Mouse (Mus musculus): Measurements from ENCODE around the gene Sat2. TPM values are rescaled to one million over a fixed set of nuclear protein-coding genes. Genes with fewer than 3 reads are reported as not detected.
A peak's percentile ranks its signal among the peaks of the same experiment; 100 is the strongest.

Gene Sat2
- polyA plus RNA-seq (2012; ENCODE audit: insufficient read depth, insufficient read length, low replicate concordance, missing spikeins) = not detected in 2 replicates

DNA sequence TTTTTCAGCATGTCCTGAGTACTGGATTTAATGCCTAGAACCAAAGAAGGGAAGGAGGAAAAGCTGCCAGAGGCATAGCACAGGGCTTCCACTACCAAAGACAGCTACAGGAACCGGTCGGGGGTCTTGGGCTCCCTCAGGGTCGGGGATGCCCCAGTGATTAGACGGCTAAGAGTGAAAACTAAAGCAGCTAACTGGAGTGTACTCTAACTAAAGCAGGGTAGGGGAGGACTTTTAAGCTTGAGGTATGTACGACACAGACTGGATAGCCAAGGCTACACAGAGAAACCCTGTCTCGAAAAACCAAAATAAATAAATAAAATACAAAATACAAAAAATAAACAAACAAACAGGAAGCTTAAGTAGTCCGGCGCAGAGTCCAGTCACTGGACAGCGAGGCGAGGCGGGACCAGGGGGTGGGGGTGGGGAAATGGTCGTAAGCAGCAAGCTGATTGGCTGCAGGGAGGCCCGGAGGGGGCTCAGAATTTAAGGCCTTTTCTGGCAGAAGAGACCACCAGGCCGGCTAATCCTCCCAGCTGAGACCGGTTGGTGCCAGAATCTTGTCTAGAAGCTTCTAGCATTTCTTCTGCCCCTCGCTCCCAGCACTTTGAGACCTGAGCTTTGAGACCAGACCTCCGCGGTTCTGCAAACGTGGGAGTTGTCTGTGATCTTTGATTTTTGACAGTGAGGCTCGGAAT, at the start of gene Sat2:
Gene Sat2 (plus strand): TSS at position 454 of the 698 bp plus-strand sequence.
- WGBS = 2% methylated on average over 20 of the region's 20 CpGs
- H3K4me3 ChIP-seq (ENCODE audit: insufficient read depth, low read depth, low read length) = peak within 1 kb of the TSS; percentile 71
- H3K27ac ChIP-seq (ENCODE audit: insufficient read depth, low read depth, low read length) = peak within 1 kb of the TSS; percentile 52; the same call in 1 of the 2 replicates
- TF ChIP-seq CTCF (IDR thresholded peaks at IDR 0.05; ENCODE audit: insufficient read depth, low read depth, low read length) = no peak
- TF ChIP-seq POLR2A (IDR thresholded peaks at IDR 0.05; ENCODE audit: insufficient read depth, low read depth, low read length) = no peak
- H3K4me1 ChIP-seq (ENCODE audit: control insufficient read depth, insufficient read depth, low read length) = peaks cover 8% of the 10 kb centered on the region; the same call in 1 of the 2 replicates

DNA sequence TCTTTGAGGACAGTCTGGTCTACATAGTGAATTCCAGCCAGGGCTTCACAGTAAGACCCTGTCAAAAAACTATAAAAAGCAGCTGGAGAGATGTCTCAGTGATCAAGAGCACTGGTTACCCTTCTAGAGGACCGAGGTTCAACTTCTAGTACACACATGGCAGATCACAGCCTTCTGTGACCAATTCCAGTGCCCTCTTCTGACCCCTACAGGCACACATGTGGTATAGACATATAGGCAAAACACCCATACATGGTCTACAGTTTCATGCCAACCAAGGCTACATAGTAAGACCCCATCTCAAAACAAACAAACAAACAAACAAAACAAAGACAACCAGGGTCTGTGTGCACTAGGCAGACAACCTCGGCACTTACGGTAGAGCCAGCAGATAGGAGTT, 46.6 kb upstream of the Sat2 start:
- Histone ChIP-seq H3K4me3 (ENCODE audit: insufficient read depth, low read depth, low read length) (no peak overlapping the region), H3K4me1 (ENCODE audit: control insufficient read depth, insufficient read depth, low read length) (peaks cover 15% of the 10 kb centered on the region), H3K27ac (ENCODE audit: insufficient read depth, low read depth, low read length) (no peak overlapping the region)
- TF ChIP-seq POLR2A (IDR thresholded peaks at IDR 0.05; ENCODE audit: insufficient read depth, low read depth, low read length) = no peak
- no peak for TF ChIP-seq CTCF (IDR thresholded peaks at IDR 0.05; ENCODE audit: insufficient read depth, low read depth, low read length)
- 56% methylated on average over 3 of the region's 3 CpGs for WGBS

DNA sequence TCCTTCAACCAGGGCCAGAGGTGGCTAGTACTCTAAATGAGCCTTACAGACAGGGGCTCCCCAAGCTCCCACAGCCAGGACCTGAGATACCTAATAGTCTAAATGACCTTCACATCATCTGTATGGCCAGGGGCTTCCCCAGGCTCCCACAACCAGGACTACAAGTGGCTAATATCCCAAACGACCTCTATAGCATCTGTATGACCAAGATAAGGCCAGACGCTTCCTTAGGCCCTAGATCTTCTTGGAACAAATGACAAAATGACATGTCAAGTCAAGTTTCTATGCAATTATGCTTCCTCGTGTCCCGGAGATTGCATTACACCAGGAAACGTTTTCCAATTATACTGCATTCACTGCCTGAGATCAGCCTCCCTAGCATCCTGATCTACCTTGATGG, 45.5 kb upstream of the Sat2 start:
- 69% methylated on average over 5 of the region's 5 CpGs for WGBS
- Histone ChIP-seq H3K4me3 (ENCODE audit: insufficient read depth, low read depth, low read length) (no peak overlapping the region), H3K4me1 (ENCODE audit: control insufficient read depth, insufficient read depth, low read length) (peaks cover 15% of the 10 kb centered on the region), H3K27ac (ENCODE audit: insufficient read depth, low read depth, low read length) (no peak overlapping the region)
- TF ChIP-seq POLR2A (IDR thresholded peaks at IDR 0.05; ENCODE audit: insufficient read depth, low read depth, low read length) = no peak
- TF ChIP-seq CTCF (IDR thresholded peaks at IDR 0.05; ENCODE audit: insufficient read depth, low read depth, low read length) = no peak

DNA sequence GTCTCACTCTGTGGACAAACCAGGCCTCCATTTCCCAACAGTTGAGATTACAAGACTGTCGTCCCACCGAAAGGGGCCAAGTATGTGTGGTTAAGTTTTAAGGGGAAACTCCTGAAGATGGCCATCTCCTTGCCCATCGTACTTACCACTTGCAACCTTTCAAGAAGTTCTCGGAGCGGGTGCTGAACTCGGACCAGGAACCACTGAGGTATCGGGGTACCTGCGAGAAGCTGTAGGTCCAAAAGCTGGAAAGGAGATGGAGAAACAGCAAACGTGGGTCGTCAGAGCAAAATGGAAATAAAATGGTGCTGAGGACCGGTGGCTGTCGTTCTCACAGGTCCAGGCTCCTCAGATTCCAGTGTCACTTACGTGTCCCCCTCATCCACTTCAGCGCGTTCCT, 43.5 kb upstream of the Sat2 start:
- Histone ChIP-seq H3K27ac (ENCODE audit: insufficient read depth, low read depth, low read length) (no peak overlapping the region), H3K4me1 (ENCODE audit: control insufficient read depth, insufficient read depth, low read length) (peaks cover 15% of the 10 kb centered on the region), H3K4me3 (ENCODE audit: insufficient read depth, low read depth, low read length) (peak overlapping the region; percentile 69)
- TF ChIP-seq POLR2A (IDR thresholded peaks at IDR 0.05; ENCODE audit: insufficient read depth, low read depth, low read length) = no peak
- TF ChIP-seq CTCF (IDR thresholded peaks at IDR 0.05; ENCODE audit: insufficient read depth, low read depth, low read length) = no peak
- 10% methylated on average over 15 of the region's 15 CpGs for WGBS

DNA sequence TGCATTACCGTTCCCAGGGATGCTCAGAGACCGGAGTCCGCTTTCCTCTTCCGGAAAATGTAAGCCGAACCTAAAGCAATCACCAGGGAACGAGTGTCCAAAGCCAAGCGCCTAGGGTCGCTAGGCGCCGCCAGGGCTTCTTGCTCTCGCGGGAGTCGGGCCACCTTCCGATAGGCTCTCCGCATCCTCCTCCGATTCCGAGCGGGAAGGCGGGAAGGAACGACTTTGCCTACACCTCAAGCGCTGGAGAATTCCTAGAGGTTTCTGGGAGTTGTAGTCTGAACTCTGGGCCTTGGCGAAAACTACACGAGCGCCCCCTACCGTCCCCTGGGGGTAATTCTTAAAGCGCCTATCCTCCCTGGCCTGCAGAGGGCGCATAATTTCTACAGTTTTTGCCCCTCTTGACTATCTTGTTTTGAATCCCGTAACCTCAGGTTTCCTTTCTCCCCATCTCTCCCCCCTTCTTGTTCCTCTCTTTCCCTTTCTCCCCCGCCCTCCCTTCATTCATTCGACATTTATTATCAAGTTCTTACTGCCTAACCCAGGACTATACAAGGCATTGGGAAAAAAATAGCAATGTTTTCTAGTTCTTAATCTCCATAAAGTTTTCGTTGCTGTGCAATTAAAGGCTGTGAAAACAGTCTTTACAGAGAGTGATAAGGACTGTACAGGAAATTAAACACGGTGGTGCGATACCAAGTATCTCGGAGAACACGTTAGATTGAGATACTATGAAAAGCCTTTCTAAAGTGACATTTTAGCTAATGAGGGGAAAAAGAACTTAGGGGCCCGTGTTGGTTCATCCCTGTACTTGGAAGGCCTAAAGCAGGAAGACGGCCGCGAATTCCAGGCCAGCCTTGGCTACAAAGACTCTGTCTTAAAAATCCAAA, 42.5 kb upstream of the Sat2 start:
- Histone ChIP-seq H3K27ac (ENCODE audit: insufficient read depth, low read depth, low read length) (peak overlapping the region; percentile 82), H3K4me1 (ENCODE audit: control insufficient read depth, insufficient read depth, low read length) (peaks cover 15% of the 10 kb centered on the region), H3K4me3 (ENCODE audit: insufficient read depth, low read depth, low read length) (peak overlapping the region; percentile 69)
- TF ChIP-seq POLR2A (IDR thresholded peaks at IDR 0.05; ENCODE audit: insufficient read depth, low read depth, low read length) = peak; percentile 51; the same call in 1 of the 2 replicates
- peak; percentile 97 for TF ChIP-seq CTCF (IDR thresholded peaks at IDR 0.05; ENCODE audit: insufficient read depth, low read depth, low read length)
- under 1% methylated on average over 39 of the region's 39 CpGs for WGBS

DNA sequence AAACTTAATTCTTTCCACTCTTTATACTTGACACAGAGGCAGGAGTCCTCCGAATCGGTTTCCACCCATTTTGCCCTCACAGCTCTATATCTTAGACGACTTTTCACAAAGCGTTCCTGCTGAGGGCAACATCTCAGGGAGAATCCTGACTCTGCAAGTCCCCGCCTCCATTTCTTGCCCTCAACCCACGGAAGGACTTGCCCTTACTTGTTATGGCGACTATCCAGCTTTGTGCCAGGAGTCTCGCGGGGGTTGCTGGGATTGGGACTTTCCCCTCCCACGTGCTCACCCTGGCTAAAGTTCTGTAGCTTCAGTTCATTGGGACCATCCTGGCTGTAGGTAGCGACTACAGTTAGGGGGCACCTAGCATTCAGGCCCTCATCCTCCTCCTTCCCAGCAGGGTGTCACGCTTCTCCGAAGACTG, 41.7 kb upstream of the Sat2 start, which contains the start of the genes Wrap53 and Trp53:
Gene Wrap53 (minus strand): TSS at position 165 of the 424 bp plus-strand sequence.
Gene Trp53 (plus strand): TSS at position 269 of the 424 bp plus-strand sequence.
- under 1% methylated on average over 13 of the region's 13 CpGs for WGBS

DNA sequence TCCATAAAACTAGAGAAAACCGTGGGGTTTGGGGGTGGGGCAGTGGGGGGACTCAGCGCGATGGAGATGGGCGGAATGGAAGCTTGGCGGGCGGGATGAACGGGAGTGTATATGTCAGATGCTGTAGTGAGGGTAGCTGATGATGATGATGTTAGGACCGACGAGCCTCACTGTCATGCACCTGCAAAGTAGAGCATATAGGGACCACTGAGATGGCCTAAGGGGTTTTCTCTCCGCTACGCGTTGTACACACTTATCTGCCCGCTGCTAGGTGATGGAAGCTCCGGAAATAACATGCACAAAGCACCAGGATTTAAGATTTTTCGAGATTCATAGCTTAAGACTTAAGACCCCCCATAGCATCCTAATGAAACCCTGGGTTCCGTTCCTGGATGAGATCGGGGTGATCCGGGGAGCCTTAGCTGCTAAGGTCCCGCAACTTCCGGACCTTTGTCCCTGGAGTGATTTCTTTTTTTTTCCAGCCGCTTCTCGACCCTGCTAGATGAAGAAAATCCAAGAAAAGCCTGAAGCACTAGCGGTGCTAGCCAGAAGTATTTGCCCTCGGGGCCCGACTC, 41.2 kb upstream of the Sat2 start:
- Histone ChIP-seq H3K4me3 (ENCODE audit: insufficient read depth, low read depth, low read length) (peak overlapping the region; percentile 67), H3K4me1 (ENCODE audit: control insufficient read depth, insufficient read depth, low read length) (peaks cover 15% of the 10 kb centered on the region), H3K27ac (ENCODE audit: insufficient read depth, low read depth, low read length) (peak overlapping the region; percentile 81)
- TF ChIP-seq CTCF (IDR thresholded peaks at IDR 0.05; ENCODE audit: insufficient read depth, low read depth, low read length) = no peak
- TF ChIP-seq POLR2A (IDR thresholded peaks at IDR 0.05; ENCODE audit: insufficient read depth, low read depth, low read length) = 0 out of 2 replicates have a peak, but pooled peaks have one; percentile 24
- WGBS = under 1% methylated on average over 25 of the region's 25 CpGs

More for the DNA sequence above, 41.7 kb upstream of the Sat2 start, which contains the start of the genes Wrap53 and Trp53:
- Histone ChIP-seq H3K4me1 (ENCODE audit: control insufficient read depth, insufficient read depth, low read length) (peaks cover 15% of the 10 kb centered on the region), H3K27ac (ENCODE audit: insufficient read depth, low read depth, low read length) (peak within 1 kb of the TSS; percentile 82), H3K4me3 (ENCODE audit: insufficient read depth, low read depth, low read length) (peak within 1 kb of the TSS; percentile 69)
- TF ChIP-seq CTCF (IDR thresholded peaks at IDR 0.05; ENCODE audit: insufficient read depth, low read depth, low read length) (no peak), POLR2A (IDR thresholded peaks at IDR 0.05; ENCODE audit: insufficient read depth, low read depth, low read length) (no peak)

DNA sequence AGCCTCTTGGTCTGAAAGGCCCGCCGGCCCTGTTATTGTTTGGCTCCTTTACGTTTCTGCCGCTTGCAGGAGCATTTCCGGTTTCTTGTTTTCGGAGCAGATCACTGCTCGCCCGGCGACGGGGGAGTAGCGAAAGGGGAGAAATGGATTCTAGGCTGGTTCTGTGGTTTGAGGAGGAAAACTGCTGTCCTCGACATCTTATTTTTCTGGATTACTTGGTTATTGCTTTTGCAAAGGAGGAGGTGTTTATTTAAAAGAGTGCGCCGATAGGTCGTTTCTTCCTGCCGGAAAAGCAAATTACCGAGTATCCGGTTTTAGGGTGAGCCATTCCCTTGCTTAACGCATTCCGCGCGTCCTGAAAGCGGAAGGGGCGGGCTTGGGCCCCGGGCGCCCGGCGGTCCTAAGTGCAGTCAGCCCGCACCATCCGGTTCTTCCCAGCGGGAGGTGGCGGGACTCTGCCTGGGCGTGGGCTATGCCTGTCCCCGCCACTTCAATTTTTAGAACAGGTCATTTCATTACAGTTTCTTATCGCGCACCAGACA, 40.6 kb upstream of the Sat2 start:
- peak overlapping the region; percentile 81 for H3K27ac ChIP-seq (ENCODE audit: insufficient read depth, low read depth, low read length)
- WGBS = under 1% methylated on average over 36 of the region's 36 CpGs
- H3K4me3 ChIP-seq (ENCODE audit: insufficient read depth, low read depth, low read length) = peak overlapping the region; percentile 67
- no peak; the same call in 1 of the 2 replicates for TF ChIP-seq POLR2A (IDR thresholded peaks at IDR 0.05; ENCODE audit: insufficient read depth, low read depth, low read length)
- TF ChIP-seq CTCF (IDR thresholded peaks at IDR 0.05; ENCODE audit: insufficient read depth, low read depth, low read length) = no peak
- H3K4me1 ChIP-seq (ENCODE audit: control insufficient read depth, insufficient read depth, low read length) = peaks cover 15% of the 10 kb centered on the region
